Mouse (Mus musculus): ENCODE results near the gene Camk2g.

DNA sequence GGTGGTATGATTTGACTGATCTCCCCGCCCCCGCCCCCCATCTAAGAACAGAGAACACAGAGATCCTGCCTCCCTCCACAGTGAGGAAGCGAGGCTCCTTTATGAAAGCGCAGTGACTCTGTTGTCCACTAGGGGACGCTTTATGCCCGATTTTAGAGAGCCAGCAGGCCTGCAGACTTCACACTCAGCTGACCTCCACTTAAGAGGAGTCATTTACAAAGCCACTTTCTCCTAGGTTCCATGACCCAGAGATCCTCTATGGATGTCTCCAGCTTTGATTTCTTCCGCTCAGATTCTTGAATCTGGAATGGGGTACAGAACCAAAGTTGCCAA lies 9.7 kb upstream of the Camk2g start:
- TF ChIP-seq MXI1 (IDR thresholded peaks at IDR 0.05; ENCODE audit: low read depth, low read length) (no peak), TBP (conservative IDR thresholded peaks at IDR 0.05; ENCODE audit: low read depth, low read length) (no peak), POLR2A (IDR thresholded peaks at IDR 0.05; ENCODE audit: low read depth, low read length) (no peak), ZKSCAN1 (IDR thresholded peaks at IDR 0.05; ENCODE audit: borderline replicate concordance, low read depth, low read length) (no peak), E2F4 (IDR thresholded peaks at IDR 0.05; ENCODE audit: insufficient replicate concordance, low read depth, low read length) (no peak), CTCF (conservative IDR thresholded peaks at IDR 0.05 in 1 of 2, IDR thresholded peaks at IDR 0.05 in 1 of 2; ENCODE audit: low read depth in 2 of 2, low read length in 2 of 2) (peak; percentile 98), SMC3 (IDR thresholded peaks at IDR 0.05; ENCODE audit: low read depth, low read length) (peak; percentile 99), BHLHE40 (IDR thresholded peaks at IDR 0.05; ENCODE audit: low read depth, low read length) (no peak), MAFK (IDR thresholded peaks at IDR 0.05; ENCODE audit: insufficient replicate concordance, low read length) (no peak)
